Mouse (Mus musculus): Measurements from ENCODE around the gene Mup4.
"Not testable (repeated sequence)": the region's sequence is repeated elsewhere in the genome, so short reads cannot be mapped to it uniquely, and the experiment has no call there.

The Mup4 gene

GRCm38 (mm10) chr4:59960610-59961009, at the start of gene Mup4:
Gene Mup4, minus strand, starts transcription at chr4:59960710.
- no peak for DNase-seq

GRCm38 (mm10) chr4:59997894-59998293, 37.4 kb upstream of the Mup4 start:
- DNase-seq, result not testable (repeated sequence)

- no peak for DNase-seq
Measured at GRCm38 (mm10) chr4:59963405-59964344, 3.2 kb upstream of the Mup4 start, which contains the start of gene Mup6. Gene Mup6, plus strand, starts transcription at chr4:59964294.

GRCm38 (mm10) chr4:59937543-59937942, 23.0 kb downstream of the Mup4 start:
- no peak for DNase-seq

GRCm38 (mm10) chr4:59932505-59933281, 27.8 kb downstream of the Mup4 start:
- DNase-seq, result peak; percentile 24

- peak; percentile 66 for DNase-seq
Measured at GRCm38 (mm10) chr4:59928347-59928746, 32.2 kb downstream of the Mup4 start.

- DNase-seq, result no peak
Measured at GRCm38 (mm10) chr4:59927666-59928065, 32.8 kb downstream of the Mup4 start.

- no peak for DNase-seq
Measured at GRCm38 (mm10) chr4:59925082-59925481, 35.4 kb downstream of the Mup4 start.

GRCm38 (mm10) chr4:59917966-59918365, 42.5 kb downstream of the Mup4 start:
- no peak for DNase-seq

- DNase-seq, result peak; percentile 34
Measured at GRCm38 (mm10) chr4:59914608-59915403, 45.7 kb downstream of the Mup4 start, which contains the start of gene Slc46a2. Gene Slc46a2, minus strand, starts transcription at chr4:59915056.

- no peak for DNase-seq
Measured at GRCm38 (mm10) chr4:59908785-59909184, 51.7 kb downstream of the Mup4 start.

- DNase-seq, result no peak
Measured at GRCm38 (mm10) chr4:59907657-59908230, 52.8 kb downstream of the Mup4 start.

GRCm38 (mm10) chr4:59907092-59907491, 53.4 kb downstream of the Mup4 start:
- DNase-seq, result no peak
